Mouse (Mus musculus): ENCODE measurements at regions not wholly inside any gene's neighbourhood (a gene's known extent, or its start where the extent isn't known, plus 50 kb on each side); places are given as distances from the start of the nearest gene placed in this dataset.

GRCm38 (mm10) chr4:81999654-82000314 is 557.2 kb upstream of the Mpdz start:
- TF ChIP-seq CTCF (IDR thresholded peaks at IDR 0.05; ENCODE audit: extremely low read depth, insufficient read depth, insufficient read length, insufficient replicate concordance) (no peak), POLR2A (IDR thresholded peaks at IDR 0.05; ENCODE audit: low read depth, low read length) (no peak)

Measured in spleen, adult 2 months (tissue).